Mouse (Mus musculus) adrenal gland, adult 8-10 months (tissue): ENCODE measurements around the gene 9530053A07Rik. TPM values are rescaled to one million over a fixed set of nuclear protein-coding genes. Genes with fewer than 3 reads are reported as not detected.

Experiments used
- total RNA-seq, 4 experiments: library from RNA; stranded (reverse); gene quantifications; 2 replicates each; pipeline ENCODE4 v1.2.4; 2022

Gene 9530053A07Rik
- total RNA-seq, 4 experiments from 2014 or later, result not detected

Other genes with a start within 250 kb of the 9530053A07Rik start
- gene Zfp974, start 200.0 kb upstream of the 9530053A07Rik start, total RNA-seq, result 10 to 100 TPM; 14.2 to 23.9 (median 16.4) TPM
- 10 to 100 TPM; 11.7 to 17.8 (median 15.8) TPM for gene Zfp780b, start 150.3 kb upstream of the 9530053A07Rik start, total RNA-seq
- 1 to 10 TPM; 2.4 to 3.8 (median 2.9) TPM for gene Zfp850, start 115.4 kb upstream of the 9530053A07Rik start, total RNA-seq
- gene Psmc4, start 79.4 kb upstream of the 9530053A07Rik start, total RNA-seq, result 100 to 1,000 TPM; 150 to 167 (median 162) TPM
- not detected for gene Fcgbp, start 58.2 kb upstream of the 9530053A07Rik start, total RNA-seq
- 100 to 1,000 TPM in 1 of 4 experiments, 10 to 100 TPM in 3; 80.8 to 102 (median 88.7) TPM for gene Fbl, start 40.2 kb downstream of the 9530053A07Rik start, total RNA-seq
- 10 to 100 TPM; 29.4 to 35.8 (median 34.7) TPM for gene Dyrk1b, start 50.0 kb downstream of the 9530053A07Rik start, total RNA-seq
- 10 to 100 TPM; 22.6 to 28.2 (median 24.6) TPM for gene Eid2, start 138.4 kb downstream of the 9530053A07Rik start, total RNA-seq
- gene Eid2b, start 148.3 kb downstream of the 9530053A07Rik start, total RNA-seq, result 10 to 100 TPM; 17.2 to 19.9 (median 18.7) TPM
- under 1 TPM in 1 of 4 experiments, not detected in 3; 0.28 TPM for gene Selenov, start 161.7 kb downstream of the 9530053A07Rik start, total RNA-seq
- under 1 TPM; 0.14 to 0.62 (median 0.40) TPM for gene Dll3, start 172.8 kb downstream of the 9530053A07Rik start, total RNA-seq
- gene Timm50, start 182.6 kb downstream of the 9530053A07Rik start, total RNA-seq, result 10 to 100 TPM; 68.5 to 83.7 (median 71.2) TPM
- gene Supt5, start 209.3 kb downstream of the 9530053A07Rik start, total RNA-seq, result 100 to 1,000 TPM; 135 to 251 (median 169) TPM
- gene Rps16, start 221.2 kb downstream of the 9530053A07Rik start, total RNA-seq, result 1,000 to 10,000 TPM in 3 of 4 experiments, 100 to 1,000 TPM in 1; 948 to 1,196 (median 1,106) TPM
- 10 to 100 TPM; 13.6 to 28.9 (median 20.9) TPM for gene Plekhg2, start 243.1 kb downstream of the 9530053A07Rik start, total RNA-seq